Mouse (Mus musculus) midbrain, embryonic 10.5 days (tissue): ENCODE data around the gene Cep57l1. TPM values are rescaled to one million over a fixed set of nuclear protein-coding genes. Genes with fewer than 3 reads are reported as not detected.

Experiments
- DNase-seq: peaks from one replicate; pipeline ENCODE4 v3.0.0-alpha.2; 2017; ENCODE audit warnings: low spot score
- H3K27ac ChIP-seq: fragments of 300-500 bp; sonication (generic); replicated peaks from 2 replicates; pipeline ENCODE4 v1.5.1; 2016; ENCODE audit warnings: mild to moderate bottlenecking
- H3K27me3 ChIP-seq: fragments of 300-500 bp; sonication (generic); 2 replicates; pipeline ENCODE4 v1.6.1; 2016; ENCODE audit warnings: low read depth, mild to moderate bottlenecking; ENCODE audit not compliant: poor library complexity, severe bottlenecking
- H3K36me3 ChIP-seq: fragments of 300-500 bp; sonication (generic); 2 replicates; pipeline ENCODE4 v1.6.1; 2016; ENCODE audit warnings: mild to moderate bottlenecking, moderate library complexity
- H3K4me1 ChIP-seq: fragments of 300-500 bp; sonication (generic); 2 replicates; pipeline ENCODE4 v1.6.1; 2016
- H3K4me3 ChIP-seq: fragments of 300-500 bp; sonication (generic); 2 replicates; pipeline ENCODE4 v1.5.1; 2016; ENCODE audit warnings: mild to moderate bottlenecking, moderate library complexity
- H3K9me3 ChIP-seq: fragments of 300-500 bp; sonication (generic); replicated peaks from 2 replicates; pipeline ENCODE4 v1.6.1; 2016; ENCODE audit warnings: mild to moderate bottlenecking
- WGBS: fragments of 180-500 bp; shearing (Covaris S2); methylation state at CpG from one replicate; pipeline ENCODE4 v1.1.7; 2016; 5-methylcytosine and 5-hydroxymethylcytosine counted together
- polyA plus RNA-seq: library from polyadenylated mRNA; unstranded; fragments of >200 nt; fragmentation: Nextera tagmentation; extraction: Ambion mirVana; gene quantifications from 2 replicates; pipeline ENCODE4 v1.2.1, GENCODE M21; 2016

Cep57l1 gene
- polyA plus RNA-seq, 1 experiment from 2014 or later, result 27.3 TPM

DNA sequence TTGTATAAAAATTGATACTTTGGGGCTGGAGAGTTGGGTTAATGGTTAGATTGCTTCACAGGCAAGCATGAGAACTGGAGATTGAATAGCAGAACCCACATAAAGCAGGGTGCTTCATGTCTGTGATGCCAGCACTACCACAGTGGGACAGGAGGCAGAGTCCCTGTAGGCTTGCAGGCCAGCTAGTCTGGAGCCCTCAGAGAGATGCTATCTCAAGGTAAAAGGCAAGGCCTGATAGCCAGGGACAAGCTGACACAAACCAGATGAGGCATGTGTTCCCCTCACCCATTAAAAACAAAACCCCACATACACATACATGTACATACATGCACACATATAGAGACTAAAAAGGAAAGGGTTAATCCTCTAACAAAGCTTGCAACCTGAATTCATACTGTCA lies 51.6 kb downstream of the Cep57l1 start:
- Histone ChIP-seq H3K27me3 (no peaks in the 10 kb centered on the region), H3K9me3 (no peaks in the 10 kb centered on the region), H3K4me3 (no peak overlapping the region), H3K4me1 (peaks cover 8% of the 10 kb centered on the region), H3K36me3 (no peaks in the 10 kb centered on the region), H3K27ac (no peak overlapping the region)
- DNase-seq, result no peak

DNA sequence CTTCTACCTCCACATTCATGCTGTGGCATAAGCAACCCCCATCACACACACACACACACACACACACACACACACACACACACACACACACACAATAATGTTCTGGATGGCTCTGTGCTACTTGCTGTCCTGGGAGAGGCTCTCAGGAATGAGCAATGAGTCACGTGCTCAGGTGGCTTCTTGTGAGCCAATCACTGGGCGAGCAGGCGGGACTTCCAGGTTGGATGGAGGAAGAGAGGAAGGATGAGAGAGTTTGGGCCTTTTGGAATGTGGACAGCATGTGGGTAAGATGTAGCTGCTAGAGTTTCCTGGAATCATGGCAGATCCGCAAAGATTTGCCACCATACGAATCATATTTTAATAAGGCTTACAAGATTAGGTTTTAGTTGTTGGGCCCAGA lies 52.4 kb downstream of the Cep57l1 start:
- H3K4me1 ChIP-seq, result peaks cover 8% of the 10 kb centered on the region
- WGBS, result 91% methylated on average over 5 of the region's 5 CpGs
- no peak overlapping the region for H3K27ac ChIP-seq
- H3K9me3 ChIP-seq, result no peaks in the 10 kb centered on the region
- no peak overlapping the region for H3K4me3 ChIP-seq
- no peaks in the 10 kb centered on the region for H3K36me3 ChIP-seq
- DNase-seq, result no peak
- no peaks in the 10 kb centered on the region for H3K27me3 ChIP-seq

DNA sequence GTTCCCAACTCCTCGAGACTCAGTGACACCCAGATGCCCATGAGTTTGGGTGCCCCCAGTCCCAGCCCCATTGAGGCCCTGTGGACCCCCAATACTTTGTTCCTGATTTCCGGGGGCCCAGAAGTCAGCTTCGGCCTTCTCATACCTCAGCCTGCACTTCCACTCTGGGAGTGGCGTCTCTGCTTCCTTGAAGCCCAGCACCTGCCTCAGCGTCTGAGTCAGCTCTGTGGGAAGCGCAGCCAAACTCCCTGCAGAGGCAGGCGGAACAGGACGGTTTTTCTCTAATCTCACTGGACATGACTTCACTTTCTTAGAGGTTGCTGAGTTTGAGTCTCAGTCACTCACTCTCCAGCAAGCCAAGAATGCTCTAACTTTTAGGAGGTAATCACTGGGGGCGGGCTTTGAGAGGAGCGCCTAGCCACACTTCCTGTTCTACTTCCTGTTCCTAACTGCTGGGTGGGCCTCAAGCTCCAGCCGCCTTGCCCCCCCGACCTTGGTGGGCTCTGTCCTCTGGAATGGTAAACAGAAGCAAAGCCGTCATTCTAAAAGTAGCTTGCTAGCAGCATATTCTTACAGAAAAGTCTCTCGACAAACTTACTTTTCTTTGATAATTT lies 57.7 kb downstream of the Cep57l1 start:
- H3K27ac ChIP-seq, result no peak overlapping the region

DNA sequence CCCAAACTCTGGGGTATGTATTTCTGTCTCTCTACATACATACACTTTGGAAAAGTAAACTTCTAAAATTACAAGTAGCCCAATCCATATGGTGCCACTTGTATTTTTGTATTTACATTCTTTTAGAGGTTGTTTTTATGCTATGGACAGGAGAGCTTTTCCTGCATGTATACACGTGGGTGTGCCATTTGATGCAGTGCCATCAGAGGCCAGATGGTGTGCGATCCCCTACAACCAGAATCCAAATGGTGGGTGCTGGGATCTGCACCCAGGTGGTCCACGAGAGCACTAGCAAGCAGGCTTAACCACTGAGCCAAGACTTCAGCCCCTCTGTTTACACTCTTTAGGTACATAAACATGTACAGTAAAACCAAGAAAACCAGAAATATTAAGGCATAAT lies 60.4 kb downstream of the Cep57l1 start:
- H3K27ac ChIP-seq, result no peak overlapping the region
- WGBS, result 82% methylated on average over 3 of the region's 3 CpGs
- H3K4me3 ChIP-seq, result no peak overlapping the region
- H3K27me3 ChIP-seq, result no peaks in the 10 kb centered on the region
- H3K36me3 ChIP-seq, result no peaks in the 10 kb centered on the region
- no peaks in the 10 kb centered on the region for H3K4me1 ChIP-seq
- DNase-seq, result no peak
- no peaks in the 10 kb centered on the region for H3K9me3 ChIP-seq

More for the DNA sequence above, 57.7 kb downstream of the Cep57l1 start:
- Histone ChIP-seq H3K9me3 (no peaks in the 10 kb centered on the region), H3K4me3 (no peak overlapping the region), H3K4me1 (no peaks in the 10 kb centered on the region), H3K36me3 (no peaks in the 10 kb centered on the region), H3K27me3 (no peaks in the 10 kb centered on the region)
- 87% methylated on average over 14 of the region's 14 CpGs for WGBS
- no peak for DNase-seq

- Histone ChIP-seq H3K9me3 (no peaks in the 10 kb centered on the region), H3K27ac (no peak overlapping the region), H3K4me3 (no peak overlapping the region), H3K36me3 (peaks cover 5% of the 10 kb centered on the region; the same call in 1 of the 2 replicates), H3K4me1 (no peaks in the 10 kb centered on the region), H3K27me3 (no peaks in the 10 kb centered on the region)
- WGBS, result 92% methylated on average over 5 of the region's 5 CpGs
- no peak for DNase-seq
These were observed 63.1 kb downstream of the Cep57l1 start for GRCm38 (mm10) chr10:41746554-41746953.

DNA sequence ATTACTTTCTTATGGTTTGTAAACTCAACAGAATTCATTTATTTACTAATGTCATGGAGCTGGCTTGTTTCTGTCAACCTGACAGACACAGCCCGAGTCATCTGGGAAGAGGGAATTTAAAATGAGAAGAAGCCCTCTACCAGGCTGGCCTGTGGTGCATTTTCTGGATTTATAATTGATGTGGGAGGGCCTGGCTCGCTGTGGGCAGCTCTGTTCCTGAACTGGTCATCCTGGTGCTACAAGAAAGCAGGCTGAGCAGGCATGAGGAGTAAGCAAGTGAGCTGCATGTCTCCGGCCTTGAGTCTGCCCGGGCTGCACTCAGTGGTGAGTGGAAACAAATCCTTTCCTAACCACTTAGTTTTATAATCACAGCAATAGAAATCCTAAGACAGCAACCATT lies 65.7 kb downstream of the Cep57l1 start:
- 90% methylated on average over 4 of the region's 4 CpGs for WGBS
- DNase-seq, result no peak
- H3K4me3 ChIP-seq, result no peak overlapping the region
- no peaks in the 10 kb centered on the region for H3K27me3 ChIP-seq
- H3K4me1 ChIP-seq, result no peaks in the 10 kb centered on the region
- H3K9me3 ChIP-seq, result no peaks in the 10 kb centered on the region
- H3K27ac ChIP-seq, result no peak overlapping the region
- H3K36me3 ChIP-seq, result peaks cover 19% of the 10 kb centered on the region

DNA sequence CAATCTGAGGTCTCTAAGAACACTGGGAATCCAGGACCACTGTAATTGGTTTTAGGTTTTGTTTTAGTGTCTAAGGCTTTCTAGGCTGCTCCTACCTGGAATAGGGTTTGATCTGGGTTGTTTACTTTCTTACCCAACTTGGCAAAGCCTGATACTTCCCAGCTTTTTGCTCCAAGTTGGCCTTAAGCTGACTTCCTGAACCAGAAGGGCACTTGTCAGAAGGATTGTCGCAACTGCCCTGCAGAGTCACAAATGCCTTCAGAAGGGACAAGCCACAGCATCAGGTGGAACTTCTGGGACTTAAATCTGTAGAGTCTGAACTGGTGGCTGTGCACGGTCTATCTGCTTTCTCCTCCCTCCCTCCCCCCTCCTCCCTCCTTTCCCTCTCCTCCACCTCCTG lies 69.5 kb downstream of the Cep57l1 start:
- WGBS, result 84% methylated on average over 2 of the region's 2 CpGs
- H3K27me3 ChIP-seq, result no peaks in the 10 kb centered on the region
- no peak overlapping the region for H3K27ac ChIP-seq
- H3K4me3 ChIP-seq, result no peak overlapping the region
- no peaks in the 10 kb centered on the region for H3K9me3 ChIP-seq
- H3K36me3 ChIP-seq, result peaks cover 46% of the 10 kb centered on the region
- H3K4me1 ChIP-seq, result peaks cover 6% of the 10 kb centered on the region
- DNase-seq, result no peak

DNA sequence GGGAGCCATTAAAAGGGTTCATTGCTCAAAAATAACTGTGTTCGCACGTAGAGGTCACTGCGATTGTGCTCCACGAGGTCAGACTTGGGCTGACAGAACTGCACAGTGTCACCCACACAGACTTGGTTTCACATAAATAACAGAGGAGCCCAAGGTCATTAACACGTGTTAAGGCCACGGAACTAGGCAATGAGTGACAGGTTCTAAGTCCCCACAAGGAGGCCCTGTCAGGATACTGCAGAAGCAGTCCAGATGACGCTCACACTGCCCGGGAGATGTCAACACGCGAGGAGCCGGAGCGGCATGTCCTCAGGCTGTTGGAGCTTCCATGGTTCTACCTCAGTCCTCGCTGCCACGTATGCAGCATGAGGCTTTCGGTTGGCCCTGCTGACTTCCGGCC lies 72.4 kb downstream of the Cep57l1 start:
- H3K36me3 ChIP-seq, result peaks cover 44% of the 10 kb centered on the region
- no peaks in the 10 kb centered on the region for H3K9me3 ChIP-seq
- H3K4me1 ChIP-seq, result peaks cover 9% of the 10 kb centered on the region
- 97% methylated on average over 16 of the region's 16 CpGs for WGBS
- H3K4me3 ChIP-seq, result no peak overlapping the region
- no peak for DNase-seq
- no peaks in the 10 kb centered on the region for H3K27me3 ChIP-seq
- H3K27ac ChIP-seq, result no peak overlapping the region

DNA sequence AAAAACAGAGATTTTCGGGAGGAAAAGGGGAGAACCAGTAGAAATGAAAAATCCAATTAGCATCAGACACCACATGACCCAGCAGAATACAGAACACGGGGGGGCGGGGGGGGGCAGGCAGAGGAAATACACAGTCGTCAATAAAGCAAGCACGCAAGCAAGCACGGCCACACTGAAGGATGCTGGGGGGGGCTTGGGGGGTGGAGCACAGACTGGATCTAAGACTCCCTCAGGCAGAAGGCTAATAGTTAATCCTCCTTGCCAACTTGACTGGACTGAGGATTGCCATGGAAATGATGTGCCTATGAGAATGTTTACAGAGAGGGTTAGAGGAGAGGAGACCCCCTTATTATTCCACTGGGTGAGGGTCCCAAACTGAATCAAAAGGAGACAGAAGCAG lies 74.3 kb downstream of the Cep57l1 start:
- no peak for DNase-seq
- Histone ChIP-seq H3K4me3 (no peak overlapping the region), H3K27ac (no peak overlapping the region), H3K36me3 (peaks cover 39% of the 10 kb centered on the region), H3K4me1 (peaks cover 9% of the 10 kb centered on the region), H3K9me3 (no peaks in the 10 kb centered on the region), H3K27me3 (no peaks in the 10 kb centered on the region)
- 82% methylated on average over 6 of the region's 6 CpGs for WGBS

DNA sequence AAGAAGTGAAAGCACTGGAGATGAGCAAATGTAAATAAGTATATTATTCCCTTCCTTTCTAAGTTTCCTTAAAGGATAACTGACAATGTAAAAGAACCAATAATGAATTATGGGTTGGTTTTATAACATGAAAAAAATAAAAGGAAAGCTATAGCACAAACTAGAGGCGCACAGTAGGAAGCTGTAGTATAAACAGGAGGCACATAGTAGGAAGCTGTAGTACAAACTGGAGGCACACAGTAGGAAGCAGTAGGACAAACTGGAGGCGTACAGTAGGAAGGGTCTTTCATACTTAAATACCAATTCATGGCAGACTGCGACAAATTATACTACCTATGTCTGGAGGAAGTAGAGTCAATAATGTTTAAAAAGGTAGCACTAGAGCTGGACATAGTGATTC lies 76.5 kb downstream of the Cep57l1 start:
- H3K27me3 ChIP-seq, result no peaks in the 10 kb centered on the region
- H3K9me3 ChIP-seq, result no peaks in the 10 kb centered on the region
- H3K4me1 ChIP-seq, result peaks cover 9% of the 10 kb centered on the region
- peaks cover 44% of the 10 kb centered on the region for H3K36me3 ChIP-seq
- H3K4me3 ChIP-seq, result no peak overlapping the region
- 97% methylated on average over 3 of the region's 3 CpGs for WGBS
- DNase-seq, result no peak
- no peak overlapping the region for H3K27ac ChIP-seq

- Histone ChIP-seq H3K27ac (no peak overlapping the region), H3K4me3 (no peak overlapping the region)
- WGBS, result 92% methylated on average over 4 of the region's 4 CpGs
These were observed 77.7 kb downstream of the Cep57l1 start for GRCm38 (mm10) chr10:41731932-41732331.

GRCm38 (mm10) chr10:41730746-41731145 lies 78.9 kb downstream of the Cep57l1 start:
- Histone ChIP-seq H3K27ac (no peak overlapping the region), H3K4me3 (no peak overlapping the region), H3K36me3 (peaks cover 42% of the 10 kb centered on the region), H3K4me1 (peaks cover 8% of the 10 kb centered on the region), H3K9me3 (peaks cover 3% of the 10 kb centered on the region; the same call in 1 of the 2 replicates), H3K27me3 (no peaks in the 10 kb centered on the region)
- 95% methylated on average over 10 of the region's 10 CpGs for WGBS
- DNase-seq, result no peak

More at GRCm38 (mm10) chr10:41731932-41732331, 77.7 kb downstream of the Cep57l1 start:
- DNase-seq, result no peak
- Histone ChIP-seq H3K9me3 (peaks cover 3% of the 10 kb centered on the region; the same call in 1 of the 2 replicates), H3K4me1 (peaks cover 9% of the 10 kb centered on the region), H3K27me3 (no peaks in the 10 kb centered on the region), H3K36me3 (peaks cover 44% of the 10 kb centered on the region)

DNA sequence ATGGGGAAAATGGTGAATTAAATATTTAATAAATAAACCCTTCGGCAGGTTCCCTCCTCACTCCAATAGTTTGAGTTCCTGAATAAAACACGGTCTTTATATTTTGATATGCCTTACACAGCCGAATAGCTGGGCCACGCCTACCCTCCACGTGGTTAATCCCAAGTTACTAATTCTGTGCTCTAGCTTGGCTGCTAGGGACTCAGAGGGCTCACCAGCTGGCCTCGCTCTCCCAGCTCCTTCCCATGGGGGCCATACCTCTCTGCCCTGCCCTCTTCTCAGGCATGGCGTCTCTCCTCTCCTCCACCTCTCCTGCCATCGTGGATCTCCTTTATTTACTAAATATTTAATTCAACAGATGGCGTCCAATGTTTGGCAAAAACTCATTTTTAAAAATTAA lies 83.5 kb downstream of the Cep57l1 start:
- no peak for DNase-seq
- H3K9me3 ChIP-seq, result peaks cover 3% of the 10 kb centered on the region; the same call in 1 of the 2 replicates
- H3K4me3 ChIP-seq, result no peak overlapping the region
- no peak overlapping the region for H3K27ac ChIP-seq
- H3K27me3 ChIP-seq, result no peaks in the 10 kb centered on the region
- H3K4me1 ChIP-seq, result no peaks in the 10 kb centered on the region
- 89% methylated on average over 9 of the region's 9 CpGs for WGBS
- peaks cover 51% of the 10 kb centered on the region for H3K36me3 ChIP-seq

DNA sequence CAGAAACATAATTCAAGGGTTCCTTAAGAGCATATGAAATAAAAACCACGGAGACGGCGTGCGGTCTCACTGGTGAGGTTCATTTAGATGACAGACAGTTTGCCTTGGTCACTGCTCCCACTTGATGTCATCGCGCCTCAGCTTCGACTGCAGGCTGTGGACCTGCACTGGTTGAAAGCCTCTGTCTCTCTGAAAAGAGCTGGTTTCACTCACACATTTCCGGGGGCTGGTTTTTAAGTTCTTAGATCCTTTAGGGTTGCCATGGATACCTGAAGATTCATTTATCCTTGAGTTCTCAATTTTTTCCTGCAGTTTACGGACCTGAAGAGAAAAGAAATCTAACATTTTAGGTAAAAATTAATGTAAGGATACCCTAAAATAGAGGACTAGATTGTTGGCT lies 90.1 kb downstream of the Cep57l1 start:
- H3K27me3 ChIP-seq, result no peaks in the 10 kb centered on the region

More for the DNA sequence above, 90.1 kb downstream of the Cep57l1 start:
- WGBS, result 72% methylated on average over 9 of the region's 9 CpGs
- no peak overlapping the region for H3K27ac ChIP-seq
- peaks cover 16% of the 10 kb centered on the region for H3K36me3 ChIP-seq
- H3K9me3 ChIP-seq, result no peaks in the 10 kb centered on the region
- H3K4me3 ChIP-seq, result no peak overlapping the region
- H3K4me1 ChIP-seq, result peaks cover 28% of the 10 kb centered on the region
- no peak for DNase-seq
